Mouse (Mus musculus) liver, postnatal 0 days (tissue): ENCODE results near the gene Dmgdh.

ENCODE experiments used
- CTCF ChIP-seq: sonication (generic); IDR thresholded peaks from 2 replicates; pipeline ENCODE4 v1.5.1; 2016; ENCODE audit warnings: antibody characterized with exemption, low read depth
- EP300 ChIP-seq: IDR thresholded peaks from 2 replicates; pipeline ENCODE4 v1.6.1; 2016; ENCODE audit warnings: antibody characterized with exemption, low read depth, mild to moderate bottlenecking

GRCm38 (mm10) chr13:93636561-93636960, 37.7 kb upstream of the Dmgdh start:
- TF ChIP-seq CTCF: no peak
- TF ChIP-seq EP300: no peak
